Mouse (Mus musculus): Measurements from ENCODE around the gene Babam1. TPM values are rescaled to one million over a fixed set of nuclear protein-coding genes. Genes with fewer than 3 reads are reported as not detected.
"Not testable (repeated sequence)": the region's sequence is repeated elsewhere in the genome, so short reads cannot be mapped to it uniquely, and the experiment has no call there.

The Babam1 gene
- polyA plus RNA-seq, 1 experiment from 2014 or later: 95.6 TPM

DNA sequence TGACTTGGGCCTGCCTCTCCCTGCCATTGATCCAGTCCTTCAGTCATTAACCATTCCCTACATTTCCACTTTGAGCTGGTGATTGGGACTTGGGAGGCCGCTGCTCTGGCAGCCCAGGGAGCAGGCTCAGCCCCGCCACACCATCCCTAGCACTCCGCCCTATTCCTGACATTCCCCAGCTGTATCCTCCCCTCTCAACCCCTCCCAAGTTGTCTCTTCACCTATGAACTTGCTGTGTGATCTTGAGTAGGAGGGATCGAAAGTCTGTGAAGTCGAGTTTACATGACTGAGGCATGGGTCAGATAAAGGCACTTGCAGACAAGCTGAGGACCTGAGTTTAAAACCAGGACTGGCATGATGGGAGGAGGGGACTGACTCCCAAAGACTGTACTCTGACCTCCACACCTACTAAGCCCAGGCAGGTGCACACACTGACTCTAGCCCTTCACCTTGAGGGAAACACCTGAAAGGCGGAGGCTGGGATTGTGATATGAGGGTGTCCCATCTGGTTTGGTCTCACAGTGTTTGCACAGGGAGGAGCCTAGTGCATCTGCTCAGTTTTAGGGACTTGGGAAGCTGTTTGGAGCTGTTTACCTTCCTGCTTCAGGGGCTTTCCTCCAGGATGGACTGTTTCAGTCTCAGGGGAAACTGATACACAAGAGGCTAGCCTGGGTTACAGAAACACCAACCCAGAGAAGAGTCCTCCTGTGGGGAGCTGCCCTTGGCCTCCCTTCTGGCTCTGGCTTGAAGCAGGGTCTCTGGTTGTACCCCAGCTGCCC, 6.6 kb downstream of the Babam1 start:
- Histone ChIP-seq H3K9ac (no peak overlapping the region), H3K9me3 (no peaks in the 10 kb centered on the region), H3K4me2 (replicated peaks) (no peak overlapping the region), H3K36me3 (peaks cover 16% of the 10 kb centered on the region), H3K4me1 (peaks cover 14% of the 10 kb centered on the region), H3K27me3 (replicated peaks) (no peaks in the 10 kb centered on the region), H3K4me3 (no peak overlapping the region), H3K27ac (no peak overlapping the region)
- WGBS: 86% methylated on average over 6 of the region's 6 CpGs
- no peak for ATAC-seq (ENCODE audit: low FRiP score, low read depth)

DNA sequence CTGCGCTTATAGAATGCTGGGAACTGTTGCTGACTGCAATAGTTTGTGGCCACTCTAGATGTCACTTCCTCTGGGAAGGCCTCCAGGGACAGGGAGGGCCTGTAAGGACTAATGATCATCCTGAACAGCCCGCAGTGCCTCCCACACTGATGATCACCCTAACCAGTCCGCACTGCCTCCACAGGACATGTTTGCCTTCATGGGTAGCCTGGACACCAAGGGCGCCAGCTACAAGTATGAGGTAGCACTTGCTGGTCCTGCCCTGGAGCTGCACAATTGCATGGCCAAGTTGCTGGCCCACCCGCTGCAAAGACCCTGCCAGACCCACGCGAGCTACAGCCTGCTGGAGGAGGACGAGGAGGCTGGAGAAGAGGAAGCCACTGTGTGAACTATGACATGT, 7.3 kb downstream of the Babam1 start:
- no peak overlapping the region for H3K4me3 ChIP-seq
- H3K4me1 ChIP-seq: peaks cover 14% of the 10 kb centered on the region
- no peaks in the 10 kb centered on the region for H3K9me3 ChIP-seq
- H3K4me2 ChIP-seq (replicated peaks): no peak overlapping the region
- 90% methylated on average over 8 of the region's 8 CpGs for WGBS
- no peak for ATAC-seq (ENCODE audit: low FRiP score, low read depth)
- no peak overlapping the region for H3K27ac ChIP-seq
- H3K36me3 ChIP-seq: peaks cover 18% of the 10 kb centered on the region
- no peak overlapping the region for H3K9ac ChIP-seq
- no peaks in the 10 kb centered on the region for H3K27me3 ChIP-seq (replicated peaks)

DNA sequence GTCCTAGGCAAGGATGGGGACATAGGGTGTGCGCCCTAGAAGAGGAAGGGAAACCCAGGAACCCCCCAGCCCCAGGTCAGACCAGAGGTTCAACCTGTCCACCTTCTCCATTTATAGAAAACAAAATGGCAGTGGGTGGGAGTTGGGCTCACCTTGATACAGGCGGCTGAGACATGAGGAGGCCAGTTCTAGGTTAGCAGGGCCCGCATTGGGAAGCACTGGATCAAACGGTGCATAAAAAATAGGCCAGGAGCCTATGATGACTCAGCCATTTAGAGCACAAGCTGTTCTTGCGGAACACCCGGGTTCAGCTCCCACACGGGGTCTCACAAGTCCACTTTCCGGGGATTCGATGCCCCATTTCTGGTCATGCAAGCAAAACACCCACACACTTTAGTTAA, 8.3 kb downstream of the Babam1 start:
- no peak overlapping the region for H3K4me2 ChIP-seq (replicated peaks)
- H3K27me3 ChIP-seq (replicated peaks): no peaks in the 10 kb centered on the region
- H3K4me3 ChIP-seq: no peak overlapping the region
- 89% methylated on average over 9 of the region's 9 CpGs for WGBS
- peaks cover 17% of the 10 kb centered on the region for H3K36me3 ChIP-seq
- H3K4me1 ChIP-seq: peaks cover 14% of the 10 kb centered on the region
- H3K27ac ChIP-seq: no peak overlapping the region
- H3K9ac ChIP-seq: no peak overlapping the region
- ATAC-seq (ENCODE audit: low FRiP score, low read depth): no peak
- H3K9me3 ChIP-seq: no peaks in the 10 kb centered on the region

DNA sequence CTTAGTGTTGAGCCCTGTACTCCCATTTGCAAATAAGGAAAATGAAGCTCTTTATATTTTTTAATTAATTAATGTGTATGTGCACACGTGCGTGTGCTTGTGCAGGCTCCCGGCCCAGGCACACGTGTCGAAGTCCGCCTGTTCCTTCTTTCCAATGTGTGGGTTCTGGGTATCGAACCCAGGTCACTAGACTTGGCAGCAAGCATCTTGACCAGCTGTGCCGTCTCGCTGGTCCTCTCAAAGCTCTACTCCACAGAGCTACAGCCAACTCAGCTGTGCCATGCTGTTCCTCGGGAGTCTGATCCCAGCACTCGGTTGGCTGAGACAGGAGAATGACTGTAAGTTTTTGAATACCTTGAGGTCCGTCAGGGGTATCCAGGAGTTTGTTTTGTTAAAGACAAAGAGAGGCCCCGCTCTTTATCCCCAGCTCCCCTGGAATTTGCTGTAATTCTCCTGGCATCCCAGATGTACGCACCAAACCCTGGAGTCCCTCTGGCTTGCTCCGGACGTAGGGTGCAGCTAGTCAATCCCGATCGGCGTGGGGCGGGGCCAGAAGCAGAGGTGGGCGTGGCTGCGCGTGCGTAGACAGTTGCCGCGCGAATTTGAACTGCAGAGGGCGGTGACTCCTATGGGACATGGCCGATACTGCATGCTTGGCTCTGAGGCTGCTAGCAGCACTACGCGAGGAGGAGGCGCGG, 8.9 kb downstream of the Babam1 start, which contains the start of gene Ankle1:
Ankle1 (plus strand) TSS at position 610 of the 698 bp plus-strand sequence.
- peaks cover 14% of the 10 kb centered on the region for H3K4me1 ChIP-seq
- ATAC-seq (ENCODE audit: low FRiP score, low read depth): peak; percentile 89
- peak within 1 kb of the TSS; percentile 55 for H3K4me3 ChIP-seq
- H3K27ac ChIP-seq: no peak within 1 kb of the TSS
- peak within 1 kb of the TSS; percentile 63 for H3K9ac ChIP-seq
- H3K36me3 ChIP-seq: peaks cover 17% of the 10 kb centered on the region
- 15% methylated on average over 33 of the region's 33 CpGs for WGBS
- peak within 1 kb of the TSS; percentile 93 for H3K4me2 ChIP-seq (replicated peaks)
- H3K27me3 ChIP-seq (replicated peaks): no peaks in the 10 kb centered on the region
- H3K9me3 ChIP-seq: no peaks in the 10 kb centered on the region

DNA sequence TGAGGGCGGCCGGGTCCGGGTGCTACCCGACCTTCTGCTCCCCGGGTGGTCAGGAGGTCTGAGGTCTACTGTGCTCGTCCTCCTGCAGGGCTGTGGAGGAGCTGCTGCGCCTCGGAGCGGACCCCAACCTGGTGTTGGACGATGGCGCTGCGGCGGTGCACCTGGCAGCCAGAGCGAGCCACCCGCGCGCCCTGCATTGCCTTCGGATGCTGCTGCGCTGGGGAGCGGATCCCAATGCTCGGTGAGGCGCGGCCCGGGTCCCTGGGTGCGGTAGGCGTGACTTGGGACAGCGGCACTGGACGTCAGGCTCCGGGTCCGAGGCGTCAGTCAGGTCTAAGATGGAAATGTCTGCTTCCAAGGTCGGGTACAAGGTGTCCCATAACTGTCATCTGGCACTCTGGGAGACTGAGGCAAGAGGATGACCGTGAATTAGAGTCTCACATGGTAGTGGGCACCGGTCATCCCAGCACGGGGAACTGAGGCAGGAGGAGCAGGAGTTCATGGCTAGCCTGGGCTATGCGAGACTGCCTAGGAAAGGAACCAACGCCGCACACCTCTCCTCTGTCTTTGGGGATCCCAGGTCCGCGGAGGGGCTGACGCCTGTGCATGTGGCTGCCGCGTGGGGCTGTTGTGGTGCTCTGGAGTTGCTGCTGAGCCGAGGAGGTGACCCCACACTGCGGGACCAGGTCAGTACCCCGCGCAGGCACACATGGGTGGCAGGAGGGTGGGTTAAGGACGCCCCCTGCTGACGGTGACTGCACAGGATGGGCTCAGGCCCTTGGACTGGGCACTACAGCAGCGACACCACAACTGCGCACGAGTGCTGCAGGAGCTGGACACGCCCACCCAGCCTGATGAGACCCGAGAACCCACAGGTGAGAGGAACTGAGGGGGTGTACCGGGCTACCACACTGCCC, 9.7 kb downstream of the Babam1 start:
- H3K27me3 ChIP-seq (replicated peaks): no peaks in the 10 kb centered on the region
- peak overlapping the region; percentile 93 for H3K4me2 ChIP-seq (replicated peaks)
- 1% methylated on average over 55 of the region's 55 CpGs for WGBS
- no peak overlapping the region for H3K27ac ChIP-seq
- ATAC-seq (ENCODE audit: low FRiP score, low read depth): peak; percentile 74
- H3K36me3 ChIP-seq: peaks cover 17% of the 10 kb centered on the region
- no peaks in the 10 kb centered on the region for H3K9me3 ChIP-seq
- peaks cover 14% of the 10 kb centered on the region for H3K4me1 ChIP-seq
- H3K4me3 ChIP-seq: peak overlapping the region; percentile 55
- H3K9ac ChIP-seq: peak overlapping the region; percentile 63

DNA sequence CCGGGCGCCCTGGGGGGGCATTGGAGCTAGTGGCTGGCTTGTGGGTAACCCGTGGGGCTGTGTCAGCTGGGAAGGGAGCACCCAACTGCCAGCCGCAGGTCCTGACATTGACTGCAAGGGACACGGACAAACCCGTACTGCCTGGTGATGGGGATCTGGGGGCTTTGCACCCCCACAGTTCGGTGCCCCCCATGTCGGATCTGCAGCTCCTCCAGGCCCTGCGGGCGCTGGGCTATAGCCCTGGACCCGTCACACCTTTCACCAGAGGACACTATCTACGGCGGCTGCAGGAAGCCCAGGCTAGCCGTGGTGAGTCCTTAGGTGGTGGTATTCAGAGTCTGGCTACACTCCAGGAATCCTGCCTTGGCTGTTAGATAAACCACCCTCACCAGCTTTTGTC, 10.8 kb downstream of the Babam1 start:
- 95% methylated on average over 14 of the region's 14 CpGs for WGBS
- Histone ChIP-seq H3K4me2 (replicated peaks) (peak overlapping the region; percentile 93), H3K27me3 (replicated peaks) (no peaks in the 10 kb centered on the region), H3K36me3 (peaks cover 17% of the 10 kb centered on the region), H3K4me3 (no peak overlapping the region), H3K4me1 (peaks cover 14% of the 10 kb centered on the region), H3K9me3 (no peaks in the 10 kb centered on the region), H3K9ac (peak overlapping the region; percentile 63), H3K27ac (no peak overlapping the region)
- no peak for ATAC-seq (ENCODE audit: low FRiP score, low read depth)

DNA sequence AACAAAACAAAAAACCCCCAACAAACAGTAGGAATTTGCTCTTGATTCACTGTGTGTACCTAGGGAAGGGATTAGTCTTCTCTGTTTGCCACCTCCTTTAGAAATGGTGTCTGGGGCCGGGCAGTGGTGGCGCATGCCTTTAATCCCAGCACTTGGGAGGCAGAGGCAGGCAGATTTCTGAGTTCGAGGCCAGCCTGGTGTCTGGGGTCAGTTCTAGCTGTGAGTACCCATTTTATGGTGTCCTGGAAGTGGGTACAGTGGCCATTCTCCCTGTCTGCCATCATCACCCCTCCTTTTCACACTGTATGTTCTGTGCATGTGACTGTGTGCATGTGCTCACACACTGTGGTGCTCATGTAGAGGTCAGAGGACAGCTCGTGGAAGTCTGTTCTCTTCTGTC, 11.6 kb downstream of the Babam1 start:
- Histone ChIP-seq H3K9ac (no peak overlapping the region), H3K4me3 (no peak overlapping the region), H3K27ac (no peak overlapping the region), H3K27me3 (replicated peaks) (no peaks in the 10 kb centered on the region), H3K36me3 (peaks cover 17% of the 10 kb centered on the region), H3K9me3 (no peaks in the 10 kb centered on the region), H3K4me1 (peaks cover 14% of the 10 kb centered on the region), H3K4me2 (replicated peaks) (no peak overlapping the region)
- no peak for ATAC-seq (ENCODE audit: low FRiP score, low read depth)
- 93% methylated on average over 4 of the region's 4 CpGs for WGBS

DNA sequence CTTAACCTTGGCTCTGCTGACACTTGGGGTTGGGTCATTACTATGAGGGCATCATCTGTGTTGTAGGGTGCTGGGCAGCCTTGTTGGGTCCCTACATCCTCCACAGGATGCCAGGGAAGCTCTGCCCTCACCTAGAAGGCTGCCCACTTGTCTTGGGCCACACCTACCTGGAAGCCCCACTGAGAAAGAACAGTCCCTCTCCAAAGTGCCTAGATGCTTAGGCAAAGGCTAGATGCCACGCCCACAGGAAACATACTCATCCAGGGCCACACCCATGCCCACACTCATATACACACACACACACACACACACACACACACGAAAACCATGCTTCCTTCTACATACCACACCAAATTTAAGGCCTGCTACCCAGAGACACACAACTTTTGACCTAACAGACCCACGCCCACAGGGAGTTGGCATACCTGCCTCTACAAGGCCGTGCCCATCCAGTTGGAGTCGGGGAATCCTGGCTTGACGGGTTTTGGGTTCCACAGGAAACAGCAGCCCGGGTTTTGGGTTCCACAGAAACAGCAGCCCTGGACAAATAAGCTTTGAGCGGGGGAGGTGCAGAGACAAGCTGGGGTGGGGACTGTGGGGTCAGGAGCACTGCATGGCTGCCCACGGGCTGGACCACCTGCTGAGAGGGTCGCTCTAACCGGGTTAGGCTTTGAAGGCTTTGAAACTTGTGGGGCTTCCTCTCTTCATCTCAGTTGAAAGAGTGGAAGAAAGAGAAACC, 15.0 kb downstream of the Babam1 start:
- no peak for ATAC-seq (ENCODE audit: low FRiP score, low read depth)
- 52% methylated on average over 11 of the region's 11 CpGs for WGBS

DNA sequence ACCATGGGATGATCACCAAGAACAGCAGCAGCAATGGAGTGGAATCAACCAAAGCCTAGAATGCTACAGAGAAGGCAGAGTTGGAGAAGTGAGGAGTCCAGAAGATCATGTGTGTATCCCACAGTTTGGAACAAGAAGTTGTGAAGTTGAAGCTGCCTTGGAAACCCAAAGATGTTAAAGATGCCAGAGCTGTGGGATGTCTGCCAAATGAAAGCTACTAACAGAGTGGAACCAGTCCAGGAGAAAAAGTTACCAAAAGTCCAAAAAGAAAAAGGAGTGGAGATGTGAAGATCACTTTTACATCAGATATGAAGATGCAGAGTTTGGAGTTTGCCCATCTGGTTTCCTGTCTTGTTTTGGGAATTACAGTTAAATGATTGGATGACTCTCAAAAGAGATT, 25.5 kb downstream of the Babam1 start:
- Histone ChIP-seq H3K4me2 (replicated peaks) (no peak overlapping the region), H3K27ac (no peak overlapping the region), H3K4me1 (no peaks in the 10 kb centered on the region), H3K4me3 (no peak overlapping the region), H3K9me3 (no peaks in the 10 kb centered on the region), H3K36me3 (no peaks in the 10 kb centered on the region), H3K9ac (no peak overlapping the region), H3K27me3 (replicated peaks) (no peaks in the 10 kb centered on the region)
- ATAC-seq (ENCODE audit: low FRiP score, low read depth): no peak

More for the DNA sequence above, 15.0 kb downstream of the Babam1 start:
- peaks cover 5% of the 10 kb centered on the region for H3K4me1 ChIP-seq
- H3K4me3 ChIP-seq: no peak overlapping the region
- H3K27ac ChIP-seq: no peak overlapping the region
- peaks cover 17% of the 10 kb centered on the region for H3K36me3 ChIP-seq
- H3K9me3 ChIP-seq: no peaks in the 10 kb centered on the region
- H3K4me2 ChIP-seq (replicated peaks): no peak overlapping the region
- no peak overlapping the region for H3K9ac ChIP-seq
- H3K27me3 ChIP-seq (replicated peaks): no peaks in the 10 kb centered on the region

DNA sequence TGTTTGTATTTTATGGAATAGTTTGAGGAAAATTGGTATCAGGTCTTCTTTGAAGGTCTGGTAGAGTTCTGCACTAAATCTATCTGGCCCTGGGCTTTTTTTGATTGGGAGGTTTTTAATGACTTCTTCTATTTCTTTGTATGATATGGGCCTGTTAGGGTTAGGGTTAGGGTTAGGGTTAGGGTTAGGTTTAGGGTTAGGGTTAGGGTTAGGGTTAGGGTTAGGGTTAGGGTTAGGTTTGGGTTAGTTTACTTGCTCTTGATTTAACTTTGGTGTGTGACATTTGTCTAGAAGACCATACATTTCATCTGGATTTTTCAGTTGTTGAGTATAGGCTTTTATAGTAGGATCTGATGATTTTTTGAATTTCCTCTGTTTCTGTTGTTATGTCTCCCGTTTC, 36.3 kb downstream of the Babam1 start:
- H3K36me3 ChIP-seq; H3K9me3 ChIP-seq; H3K4me2 ChIP-seq (replicated peaks); H3K27me3 ChIP-seq (replicated peaks); H3K27ac ChIP-seq; H3K4me3 ChIP-seq; H3K4me1 ChIP-seq; ATAC-seq (ENCODE audit: low FRiP score, low read depth); H3K9ac ChIP-seq: not testable (repeated sequence)
- WGBS: 77% methylated on average over 1 of the region's 1 CpGs

DNA sequence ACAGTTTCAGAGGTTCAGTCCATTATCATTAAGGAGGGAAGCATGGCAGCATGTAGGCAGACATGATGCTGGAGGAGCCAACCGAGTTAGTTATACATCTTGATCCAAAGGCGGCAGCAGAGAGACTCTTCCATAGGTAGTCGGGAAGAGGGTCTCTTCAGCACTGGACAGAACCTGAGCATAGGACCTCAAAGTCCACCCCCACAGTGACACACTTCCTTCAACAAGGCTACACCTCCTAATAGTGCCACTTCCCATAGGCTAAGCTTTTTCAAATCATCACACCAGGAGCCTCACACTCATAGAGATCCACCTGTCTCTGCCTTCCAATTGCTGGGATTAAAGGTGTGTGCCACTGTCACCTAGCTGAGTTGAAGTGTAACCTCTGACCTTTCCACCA, 40.4 kb downstream of the Babam1 start:
- Histone ChIP-seq H3K27me3 (replicated peaks) (peaks cover 2% of the 10 kb centered on the region; the same call in 1 of the 2 replicates), H3K27ac (no peak overlapping the region), H3K9me3 (no peaks in the 10 kb centered on the region), H3K4me2 (replicated peaks) (no peak overlapping the region), H3K4me1 (no peaks in the 10 kb centered on the region), H3K9ac (no peak overlapping the region), H3K4me3 (no peak overlapping the region), H3K36me3 (no peaks in the 10 kb centered on the region)
- WGBS: 63% methylated on average over 3 of the region's 3 CpGs
- ATAC-seq (ENCODE audit: low FRiP score, low read depth): no peak
